Mouse (Mus musculus): ENCODE measurements around the gene Spryd7. TPM values are rescaled to one million over a fixed set of nuclear protein-coding genes. Genes with fewer than 3 reads are reported as not detected.
A peak's percentile ranks its signal among the peaks of the same experiment; 100 is the strongest.
"Not testable (repeated sequence)": the region's sequence is repeated elsewhere in the genome, so short reads cannot be mapped to it uniquely, and the experiment has no call there.

The Spryd7 gene
- polyA plus RNA-seq, 1 experiment from 2014 or later, result 57.2 TPM

- no peak overlapping the region for H3K9ac ChIP-seq
- H3K4me1 ChIP-seq (replicated peaks; ENCODE audit: control insufficient read depth, insufficient read depth, low read length), result no peaks in the 10 kb centered on the region
- no peaks in the 10 kb centered on the region for H3K36me3 ChIP-seq (replicated peaks; ENCODE audit: control insufficient read depth, insufficient read depth)
- H3K9me3 ChIP-seq (ENCODE audit: control insufficient read depth, low read length), result no peaks in the 10 kb centered on the region
- H3K27me3 ChIP-seq (ENCODE audit: control insufficient read depth, insufficient read depth, low read length), result no peaks in the 10 kb centered on the region
- DNase-seq (ENCODE audit: low spot score), result no peak
- H3K4me2 ChIP-seq (replicated peaks), result no peak overlapping the region
- H3K4me3 ChIP-seq (replicated peaks; ENCODE audit: low read length), result no peak overlapping the region
- no peak for ATAC-seq (ENCODE audit: low FRiP score)
- no peak overlapping the region for H3K27ac ChIP-seq
- WGBS, result 92% methylated on average over 4 of the region's 4 CpGs
These were observed 32.8 kb upstream of the Spryd7 start for GRCm38 (mm10) chr14:61589288-61590065.

- H3K27ac ChIP-seq, result no peak overlapping the region
- H3K4me2 ChIP-seq (replicated peaks), result no peak overlapping the region
- H3K9me3 ChIP-seq (ENCODE audit: control insufficient read depth, low read length), result no peaks in the 10 kb centered on the region
- H3K9ac ChIP-seq, result no peak overlapping the region
- 94% methylated on average over 8 of the region's 8 CpGs for WGBS
- H3K4me3 ChIP-seq (replicated peaks; ENCODE audit: low read length), result no peak overlapping the region
- no peaks in the 10 kb centered on the region for H3K36me3 ChIP-seq (replicated peaks; ENCODE audit: control insufficient read depth, insufficient read depth)
- ATAC-seq (ENCODE audit: low FRiP score) (no peak), DNase-seq (ENCODE audit: low spot score) (no peak)
- H3K27me3 ChIP-seq (ENCODE audit: control insufficient read depth, insufficient read depth, low read length), result no peaks in the 10 kb centered on the region
- no peaks in the 10 kb centered on the region for H3K4me1 ChIP-seq (replicated peaks; ENCODE audit: control insufficient read depth, insufficient read depth, low read length)
These were observed 19.3 kb upstream of the Spryd7 start for GRCm38 (mm10) chr14:61575941-61576340.

- no peak overlapping the region for H3K9ac ChIP-seq
- no peaks in the 10 kb centered on the region for H3K4me1 ChIP-seq (replicated peaks; ENCODE audit: control insufficient read depth, insufficient read depth, low read length)
- no peak overlapping the region for H3K27ac ChIP-seq
- H3K4me3 ChIP-seq (replicated peaks; ENCODE audit: low read length), result no peak overlapping the region
- H3K9me3 ChIP-seq (ENCODE audit: control insufficient read depth, low read length), result no peaks in the 10 kb centered on the region
- no peaks in the 10 kb centered on the region for H3K36me3 ChIP-seq (replicated peaks; ENCODE audit: control insufficient read depth, insufficient read depth)
- H3K4me2 ChIP-seq (replicated peaks), result no peak overlapping the region
- WGBS, result 91% methylated on average over 10 of the region's 10 CpGs
- ATAC-seq (ENCODE audit: low FRiP score) (no peak), DNase-seq (ENCODE audit: low spot score) (no peak)
- H3K27me3 ChIP-seq (ENCODE audit: control insufficient read depth, insufficient read depth, low read length), result no peaks in the 10 kb centered on the region
These were observed 18.4 kb upstream of the Spryd7 start for GRCm38 (mm10) chr14:61575066-61575465.

GRCm38 (mm10) chr14:61572131-61572530 lies 15.4 kb upstream of the Spryd7 start:
- 63% methylated on average over 2 of the region's 2 CpGs for WGBS
- no peaks in the 10 kb centered on the region for H3K9me3 ChIP-seq (ENCODE audit: control insufficient read depth, low read length)
- DNase-seq (ENCODE audit: low spot score), result no peak
- H3K27ac ChIP-seq, result no peak overlapping the region
- no peaks in the 10 kb centered on the region for H3K4me1 ChIP-seq (replicated peaks; ENCODE audit: control insufficient read depth, insufficient read depth, low read length)
- H3K4me2 ChIP-seq (replicated peaks), result no peak overlapping the region
- no peak overlapping the region for H3K9ac ChIP-seq
- no peaks in the 10 kb centered on the region for H3K36me3 ChIP-seq (replicated peaks; ENCODE audit: control insufficient read depth, insufficient read depth)
- ATAC-seq (ENCODE audit: low FRiP score), result no peak
- no peak overlapping the region for H3K4me3 ChIP-seq (replicated peaks; ENCODE audit: low read length)
- no peaks in the 10 kb centered on the region for H3K27me3 ChIP-seq (ENCODE audit: control insufficient read depth, insufficient read depth, low read length)

GRCm38 (mm10) chr14:61571366-61571765 lies 14.7 kb upstream of the Spryd7 start:
- Histone ChIP-seq H3K27me3 (ENCODE audit: control insufficient read depth, insufficient read depth, low read length) (no peaks in the 10 kb centered on the region), H3K27ac (no peak overlapping the region), H3K4me1 (replicated peaks; ENCODE audit: control insufficient read depth, insufficient read depth, low read length) (no peaks in the 10 kb centered on the region), H3K9me3 (ENCODE audit: control insufficient read depth, low read length) (no peaks in the 10 kb centered on the region), H3K36me3 (replicated peaks; ENCODE audit: control insufficient read depth, insufficient read depth) (no peaks in the 10 kb centered on the region), H3K9ac (no peak overlapping the region), H3K4me3 (replicated peaks; ENCODE audit: low read length) (no peak overlapping the region), H3K4me2 (replicated peaks) (no peak overlapping the region)
- DNase-seq (ENCODE audit: low spot score), result peak; percentile 83
- 10% methylated on average over 4 of the region's 4 CpGs for WGBS
- no peak for ATAC-seq (ENCODE audit: low FRiP score)

GRCm38 (mm10) chr14:61569344-61569743 lies 12.7 kb upstream of the Spryd7 start:
- no peaks in the 10 kb centered on the region for H3K27me3 ChIP-seq (ENCODE audit: control insufficient read depth, insufficient read depth, low read length)
- no peak overlapping the region for H3K4me2 ChIP-seq (replicated peaks)
- no peaks in the 10 kb centered on the region for H3K36me3 ChIP-seq (replicated peaks; ENCODE audit: control insufficient read depth, insufficient read depth)
- H3K9ac ChIP-seq, result no peak overlapping the region
- no peaks in the 10 kb centered on the region for H3K9me3 ChIP-seq (ENCODE audit: control insufficient read depth, low read length)
- 71% methylated on average over 2 of the region's 2 CpGs for WGBS
- ATAC-seq (ENCODE audit: low FRiP score) (no peak), DNase-seq (ENCODE audit: low spot score) (no peak)
- no peak overlapping the region for H3K27ac ChIP-seq
- no peak overlapping the region for H3K4me3 ChIP-seq (replicated peaks; ENCODE audit: low read length)
- no peaks in the 10 kb centered on the region for H3K4me1 ChIP-seq (replicated peaks; ENCODE audit: control insufficient read depth, insufficient read depth, low read length)

GRCm38 (mm10) chr14:61566211-61566610 lies 9.5 kb upstream of the Spryd7 start:
- not testable (repeated sequence) for ATAC-seq (ENCODE audit: low FRiP score); DNase-seq (ENCODE audit: low spot score); H3K27ac ChIP-seq; H3K9me3 ChIP-seq (ENCODE audit: control insufficient read depth, low read length); H3K4me3 ChIP-seq (replicated peaks; ENCODE audit: low read length); H3K4me1 ChIP-seq (replicated peaks; ENCODE audit: control insufficient read depth, insufficient read depth, low read length); H3K9ac ChIP-seq; H3K36me3 ChIP-seq (replicated peaks; ENCODE audit: control insufficient read depth, insufficient read depth); H3K4me2 ChIP-seq (replicated peaks); H3K27me3 ChIP-seq (ENCODE audit: control insufficient read depth, insufficient read depth, low read length)
- 98% methylated on average over 4 of the region's 4 CpGs for WGBS

- Histone ChIP-seq H3K9ac (no peak overlapping the region), H3K27me3 (ENCODE audit: control insufficient read depth, insufficient read depth, low read length) (no peaks in the 10 kb centered on the region), H3K27ac (no peak overlapping the region), H3K4me3 (replicated peaks; ENCODE audit: low read length) (no peak overlapping the region), H3K9me3 (ENCODE audit: control insufficient read depth, low read length) (0 out of 2 replicates have a peak, but pooled peaks cover 7% of the 10 kb centered on the region), H3K4me2 (replicated peaks) (no peak overlapping the region), H3K36me3 (replicated peaks; ENCODE audit: control insufficient read depth, insufficient read depth) (no peaks in the 10 kb centered on the region), H3K4me1 (replicated peaks; ENCODE audit: control insufficient read depth, insufficient read depth, low read length) (peaks cover 2% of the 10 kb centered on the region; the same call in 1 of the 2 replicates)
- 75% methylated on average over 3 of the region's 3 CpGs for WGBS
- DNase-seq (ENCODE audit: low spot score) (no peak), ATAC-seq (ENCODE audit: low FRiP score) (no peak)
These were observed 3.2 kb upstream of the Spryd7 start for GRCm38 (mm10) chr14:61559856-61560255.

- Histone ChIP-seq H3K36me3 (replicated peaks; ENCODE audit: control insufficient read depth, insufficient read depth) (no peaks in the 10 kb centered on the region), H3K9ac (no peak overlapping the region), H3K4me2 (replicated peaks) (no peak overlapping the region), H3K4me1 (replicated peaks; ENCODE audit: control insufficient read depth, insufficient read depth, low read length) (peaks cover 6% of the 10 kb centered on the region; the same call in 1 of the 2 replicates), H3K9me3 (ENCODE audit: control insufficient read depth, low read length) (0 out of 2 replicates have a peak, but pooled peaks cover 7% of the 10 kb centered on the region), H3K27ac (no peak overlapping the region), H3K4me3 (replicated peaks; ENCODE audit: low read length) (no peak overlapping the region), H3K27me3 (ENCODE audit: control insufficient read depth, insufficient read depth, low read length) (no peaks in the 10 kb centered on the region)
- DNase-seq (ENCODE audit: low spot score) (no peak), ATAC-seq (ENCODE audit: low FRiP score) (no peak)
- WGBS, result 92% methylated on average over 6 of the region's 6 CpGs
These were observed 2.2 kb upstream of the Spryd7 start for GRCm38 (mm10) chr14:61558901-61559300.

All from hindbrain, embryonic 14.5 days (tissue).